Mouse (Mus musculus): ENCODE data around the gene Ubn2. TPM values are rescaled to one million over a fixed set of nuclear protein-coding genes. Genes with fewer than 3 reads are reported as not detected.

The Ubn2 gene
- total and polyA plus RNA-seq, 3 experiments = 12.1 to 39.4 (median 16.0) TPM

- TF ChIP-seq E2F4 (IDR thresholded peaks at IDR 0.05; ENCODE audit: borderline replicate concordance, low read depth, low read length) (no peak), MAX (IDR thresholded peaks at IDR 0.05; ENCODE audit: low read length) (no peak), CHD1 (IDR thresholded peaks at IDR 0.05; ENCODE audit: low read depth, low read length) (no peak), TAL1 (IDR thresholded peaks at IDR 0.05; ENCODE audit: low read length) (no peak), ELF1 (IDR thresholded peaks at IDR 0.05; ENCODE audit: low read depth, low read length) (no peak), SMC3 (IDR thresholded peaks at IDR 0.05; ENCODE audit: low read depth, low read length) (no peak), KAT2A (conservative IDR thresholded peaks at IDR 0.05; ENCODE audit: low read depth, low read length) (no peak)
- DNase-seq (ENCODE audit: low read depth, low spot score) = no peak
- Histone ChIP-seq H3K79me2 (ENCODE audit: control insufficient read depth, insufficient read depth, low read length, poor library complexity) (no peaks in the 10 kb centered on the region; the same call in 1 of the 2 replicates), H3K27ac (ENCODE audit: control insufficient read depth, low read depth, low read length) (no peak overlapping the region), H3K9me3 (replicated peaks; ENCODE audit: insufficient read depth, low read length) (no peaks in the 10 kb centered on the region), H3K4me3 (ENCODE audit: control insufficient read depth in 1 of 2, insufficient read depth in 1 of 2, low read depth in 2 of 2, low read length in 2 of 2) (no peak overlapping the region), H3K27me3 (ENCODE audit: control insufficient read depth in 1 of 2, insufficient read depth in 2 of 2, low read length in 2 of 2) (no peaks in the 10 kb centered on the region), H3K4me1 (ENCODE audit: control insufficient read depth in 1 of 2, insufficient read depth in 2 of 2, low read length in 2 of 2) (no peaks in the 10 kb centered on the region), H3K36me3 (ENCODE audit: control insufficient read depth in 1 of 2, insufficient read depth in 2 of 2, low read length in 2 of 2) (peaks cover 0 to 49% of the 10 kb centered on the region in 2 experiments; a peak in 2 of 4 replicates), H3K9ac (ENCODE audit: control insufficient read depth, low read depth, low read length, poor library complexity, severe bottlenecking) (no peak overlapping the region)
Observed at GRCm38 (mm10) chr6:38481694-38482371, 48.1 kb downstream of the Ubn2 start.

GRCm38 (mm10) chr6:38492550-38492949 lies 58.8 kb downstream of the Ubn2 start:
- no peak overlapping the region for H3K27ac ChIP-seq (ENCODE audit: control insufficient read depth, low read depth, low read length)
- no peak overlapping the region for H3K4me3 ChIP-seq (ENCODE audit: control insufficient read depth in 1 of 2, insufficient read depth in 1 of 2, low read depth in 2 of 2, low read length in 2 of 2)
- H3K27me3 ChIP-seq (ENCODE audit: control insufficient read depth in 1 of 2, insufficient read depth in 2 of 2, low read length in 2 of 2) = no peaks in the 10 kb centered on the region
- H3K4me1 ChIP-seq (ENCODE audit: control insufficient read depth in 1 of 2, insufficient read depth in 2 of 2, low read length in 2 of 2) = no peaks in the 10 kb centered on the region
- no peak for TF ChIP-seq JUND (IDR thresholded peaks at IDR 0.05; ENCODE audit: low read depth, low read length)
- TF ChIP-seq GATA1 (IDR thresholded peaks at IDR 0.05; ENCODE audit: low read depth, low read length) = no peak
- no peak for TF ChIP-seq E2F4 (IDR thresholded peaks at IDR 0.05; ENCODE audit: borderline replicate concordance, low read depth, low read length)
- TF ChIP-seq CTCF (IDR thresholded peaks at IDR 0.05 in 2 of 3, conservative IDR thresholded peaks at IDR 0.05 in 1 of 3; ENCODE audit: control insufficient read depth in 1 of 3, insufficient read depth in 1 of 3, low read depth in 2 of 3, low read length in 3 of 3, poor library complexity in 1 of 3, severe bottlenecking in 1 of 3) = peak; percentile 84 to 92 (median 92)
- TF ChIP-seq SMC3 (IDR thresholded peaks at IDR 0.05; ENCODE audit: low read depth, low read length) = peak; percentile 87
- TF ChIP-seq ZC3H11A (IDR thresholded peaks at IDR 0.05; ENCODE audit: low read depth, low read length) = peak; percentile 56
- TF ChIP-seq TBP (IDR thresholded peaks at IDR 0.05; ENCODE audit: low read depth, low read length) = no peak
- TF ChIP-seq RAD21 (IDR thresholded peaks at IDR 0.05; ENCODE audit: low read depth, low read length) = peak; percentile 80
- peak; percentile 87 for DNase-seq (ENCODE audit: low read depth, low spot score)
- H3K9me3 ChIP-seq (replicated peaks; ENCODE audit: insufficient read depth, low read length) = no peaks in the 10 kb centered on the region
- no peaks in the 10 kb centered on the region; the same call in 1 of the 2 replicates for H3K79me2 ChIP-seq (ENCODE audit: control insufficient read depth, insufficient read depth, low read length, poor library complexity)
- H3K9ac ChIP-seq (ENCODE audit: control insufficient read depth, low read depth, low read length, poor library complexity, severe bottlenecking) = no peak overlapping the region
- peaks cover 0 to 41% of the 10 kb centered on the region in 2 experiments; a peak in 2 of 4 replicates for H3K36me3 ChIP-seq (ENCODE audit: control insufficient read depth in 1 of 2, insufficient read depth in 2 of 2, low read length in 2 of 2)

- Histone ChIP-seq H3K4me1 (ENCODE audit: control insufficient read depth in 1 of 2, insufficient read depth in 2 of 2, low read length in 2 of 2) (no peaks in the 10 kb centered on the region), H3K79me2 (ENCODE audit: control insufficient read depth, insufficient read depth, low read length, poor library complexity) (no peaks in the 10 kb centered on the region; the same call in 1 of the 2 replicates), H3K4me3 (ENCODE audit: control insufficient read depth in 1 of 2, insufficient read depth in 1 of 2, low read depth in 2 of 2, low read length in 2 of 2) (no peak overlapping the region), H3K36me3 (ENCODE audit: control insufficient read depth in 1 of 2, insufficient read depth in 2 of 2, low read length in 2 of 2) (peaks cover 0 to 39% of the 10 kb centered on the region in 2 experiments; a peak in 2 of 4 replicates), H3K9ac (ENCODE audit: control insufficient read depth, low read depth, low read length, poor library complexity, severe bottlenecking) (no peak overlapping the region), H3K27ac (ENCODE audit: control insufficient read depth, low read depth, low read length) (no peak overlapping the region), H3K27me3 (ENCODE audit: control insufficient read depth in 1 of 2, insufficient read depth in 2 of 2, low read length in 2 of 2) (no peaks in the 10 kb centered on the region), H3K9me3 (replicated peaks; ENCODE audit: insufficient read depth, low read length) (no peaks in the 10 kb centered on the region)
- DNase-seq (ENCODE audit: low read depth, low spot score) = no peak
- no peak for TF ChIP-seq ZC3H11A (IDR thresholded peaks at IDR 0.05; ENCODE audit: low read depth, low read length)
- TF ChIP-seq NELFE (IDR thresholded peaks at IDR 0.05; ENCODE audit: low read depth, low read length) = no peak
- no peak for TF ChIP-seq GATA1 (IDR thresholded peaks at IDR 0.05; ENCODE audit: low read depth, low read length)
- no peak for TF ChIP-seq ZMIZ1 (IDR thresholded peaks at IDR 0.05; ENCODE audit: low read depth, low read length)
- no peak for TF ChIP-seq MAFK (IDR thresholded peaks at IDR 0.05; ENCODE audit: borderline replicate concordance, low read depth, low read length)
- no peak for TF ChIP-seq EP300 (IDR thresholded peaks at IDR 0.05; ENCODE audit: low read depth in 1 of 2, low read length in 2 of 2)
- no peak for TF ChIP-seq HCFC1 (IDR thresholded peaks at IDR 0.05; ENCODE audit: low read depth, low read length)
- no peak for TF ChIP-seq KAT2A (conservative IDR thresholded peaks at IDR 0.05; ENCODE audit: low read depth, low read length)
- no peak for TF ChIP-seq ZNF384 (IDR thresholded peaks at IDR 0.05; ENCODE audit: low read depth, low read length)
- TF ChIP-seq ZKSCAN1 (IDR thresholded peaks at IDR 0.05; ENCODE audit: low read depth, low read length) = no peak
- no peak for TF ChIP-seq NRF1 (IDR thresholded peaks at IDR 0.05; ENCODE audit: insufficient read depth, low read depth, low read length, poor library complexity, severe bottlenecking)
- TF ChIP-seq BHLHE40 (IDR thresholded peaks at IDR 0.05; ENCODE audit: borderline replicate concordance, low read depth, low read length) = no peak
- TF ChIP-seq MYB (IDR thresholded peaks at IDR 0.05; ENCODE audit: low read depth, low read length) = no peak
Observed at GRCm38 (mm10) chr6:38495641-38496040, 61.9 kb downstream of the Ubn2 start.

All from MEL (cell line).